Mouse (Mus musculus) embryonic facial prominence, embryonic 15.5 days (tissue): ENCODE data around the gene Ahcyl2. TPM values are rescaled to one million over a fixed set of nuclear protein-coding genes. Genes with fewer than 3 reads are reported as not detected.

Source experiments
- ATAC-seq: fragments of 200-750 bp; cut with Nextera tagmentation; 2 replicates; pipeline ENCODE4 v1.8.0; 2017; ENCODE audit warnings: low read depth, moderate TSS enrichment; ENCODE audit not compliant: insufficient number of reproducible peaks, low FRiP score, low TSS enrichment
- H3K27ac ChIP-seq: fragments of 300-500 bp; sonication (generic); replicated peaks from 2 replicates; pipeline ENCODE4 v1.5.1; 2015; ENCODE audit warnings: mild to moderate bottlenecking, inconsistent platforms
- H3K27me3 ChIP-seq: fragments of 300-500 bp; sonication (generic); 2 replicates; pipeline ENCODE4 v1.6.1; 2015; ENCODE audit warnings: inconsistent platforms
- H3K36me3 ChIP-seq: fragments of 300-500 bp; sonication (generic); 2 replicates; pipeline ENCODE4 v1.6.1; 2015; ENCODE audit warnings: mild to moderate bottlenecking, inconsistent platforms
- H3K4me1 ChIP-seq: fragments of 300-500 bp; sonication (generic); 2 replicates; pipeline ENCODE4 v1.6.1; 2015; ENCODE audit warnings: inconsistent platforms
- H3K4me2 ChIP-seq: fragments of 300-500 bp; sonication (generic); replicated peaks from 2 replicates; pipeline ENCODE4 v1.6.1; 2015; ENCODE audit warnings: mild to moderate bottlenecking, inconsistent platforms
- H3K4me3 ChIP-seq: fragments of 300-500 bp; sonication (generic); replicated peaks from 2 replicates; pipeline ENCODE4 v1.5.1; 2015; ENCODE audit warnings: mild to moderate bottlenecking, inconsistent platforms
- H3K9ac ChIP-seq: fragments of 300-500 bp; sonication (generic); 2 replicates; pipeline ENCODE4 v1.6.1; 2015; ENCODE audit warnings: inconsistent platforms
- H3K9me3 ChIP-seq: fragments of 300-500 bp; sonication (generic); replicated peaks from 2 replicates; pipeline ENCODE4 v1.6.1; 2016; ENCODE audit warnings: inconsistent platforms
- WGBS: fragments of 180-500 bp; shearing (Covaris S2); methylation state at CpG from one replicate; pipeline ENCODE4 v1.1.7; 2015; 5-methylcytosine and 5-hydroxymethylcytosine counted together
- polyA plus RNA-seq: library from polyadenylated mRNA; unstranded; fragments of >200 nt; fragmentation: Nextera tagmentation; extraction: Ambion mirVana; gene quantifications from 2 replicates; pipeline ENCODE4 v1.2.1, GENCODE M21; 2015

The Ahcyl2 gene
- polyA plus RNA-seq, 1 experiment from 2014 or later = 14.2 TPM

DNA sequence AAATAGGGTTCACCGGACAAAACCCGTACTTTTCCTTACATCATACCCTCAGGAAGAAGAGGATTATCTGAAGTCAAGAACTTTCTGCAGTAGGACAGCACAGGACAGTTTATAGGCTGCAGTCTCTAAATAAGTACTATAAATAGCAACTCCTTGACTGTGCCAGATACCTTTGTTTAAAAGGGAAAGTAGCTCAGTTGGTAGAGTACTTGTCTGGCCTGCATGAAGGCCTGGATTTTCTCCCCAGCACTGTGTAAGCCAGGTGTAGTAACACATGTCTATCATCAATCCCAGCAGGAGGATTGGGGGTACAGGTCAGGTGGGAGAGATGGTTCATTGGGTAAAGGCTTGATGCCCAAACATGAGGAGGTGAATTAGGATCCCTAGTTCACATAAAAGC lies 114.1 kb downstream of the Ahcyl2 start:
- 0 out of 2 replicates have a peak, but pooled peaks cover 7% of the 10 kb centered on the region for H3K36me3 ChIP-seq
- WGBS = 75% methylated on average over 2 of the region's 2 CpGs
- H3K27ac ChIP-seq = no peak overlapping the region
- no peaks in the 10 kb centered on the region for H3K27me3 ChIP-seq
- no peak overlapping the region for H3K4me2 ChIP-seq
- no peak for ATAC-seq
- H3K9me3 ChIP-seq = no peaks in the 10 kb centered on the region
- H3K9ac ChIP-seq = no peak overlapping the region
- H3K4me1 ChIP-seq = no peaks in the 10 kb centered on the region
- no peak overlapping the region for H3K4me3 ChIP-seq

- no peaks in the 10 kb centered on the region for H3K9me3 ChIP-seq
- H3K36me3 ChIP-seq = 0 out of 2 replicates have a peak, but pooled peaks cover 7% of the 10 kb centered on the region
- H3K27me3 ChIP-seq = no peaks in the 10 kb centered on the region
- WGBS = 89% methylated on average over 6 of the region's 6 CpGs
- no peak overlapping the region for H3K27ac ChIP-seq
- ATAC-seq = no peak
- H3K4me1 ChIP-seq = no peaks in the 10 kb centered on the region
- H3K4me2 ChIP-seq = no peak overlapping the region
- H3K4me3 ChIP-seq = no peak overlapping the region
- no peak overlapping the region for H3K9ac ChIP-seq
Measured at GRCm38 (mm10) chr6:29882870-29883269, 115.1 kb downstream of the Ahcyl2 start.

DNA sequence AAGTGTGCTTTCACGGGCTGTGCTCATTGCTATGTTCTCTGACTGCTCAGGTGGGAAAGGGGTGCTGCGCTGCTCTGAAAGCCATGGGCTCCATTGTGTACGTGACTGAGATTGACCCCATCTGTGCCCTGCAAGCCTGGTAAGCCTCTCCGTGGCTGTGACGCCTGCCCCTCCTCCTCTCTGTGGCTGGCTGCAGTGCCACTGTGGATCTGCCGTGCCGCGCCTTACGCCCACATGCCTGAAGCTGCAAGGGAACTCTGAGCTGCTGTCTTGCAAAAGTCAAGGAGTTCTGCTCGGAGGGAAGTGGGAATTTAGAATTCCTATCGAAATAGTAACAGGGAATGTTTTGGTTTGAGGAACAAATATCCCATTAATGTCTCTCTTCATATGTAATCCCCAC lies 123.3 kb downstream of the Ahcyl2 start:
- no peak for ATAC-seq
- 0 out of 2 replicates have a peak, but pooled peaks cover 4% of the 10 kb centered on the region for H3K36me3 ChIP-seq
- H3K27ac ChIP-seq = no peak overlapping the region
- no peaks in the 10 kb centered on the region for H3K9me3 ChIP-seq
- H3K4me1 ChIP-seq = no peaks in the 10 kb centered on the region
- no peak overlapping the region for H3K4me2 ChIP-seq
- WGBS = 63% methylated on average over 11 of the region's 11 CpGs
- no peak overlapping the region for H3K4me3 ChIP-seq
- no peaks in the 10 kb centered on the region for H3K27me3 ChIP-seq
- no peak overlapping the region for H3K9ac ChIP-seq

GRCm38 (mm10) chr6:29896976-29897375 lies 129.2 kb downstream of the Ahcyl2 start:
- H3K4me2 ChIP-seq = no peak overlapping the region
- H3K9me3 ChIP-seq = no peaks in the 10 kb centered on the region
- no peaks in the 10 kb centered on the region for H3K4me1 ChIP-seq
- ATAC-seq = no peak
- H3K27me3 ChIP-seq = no peaks in the 10 kb centered on the region
- H3K27ac ChIP-seq = no peak overlapping the region
- no peak overlapping the region for H3K9ac ChIP-seq
- H3K4me3 ChIP-seq = no peak overlapping the region
- 81% methylated on average over 3 of the region's 3 CpGs for WGBS
- H3K36me3 ChIP-seq = peaks cover 11% of the 10 kb centered on the region; the same call in 1 of the 2 replicates

- WGBS = 100% methylated on average over 1 of the region's 1 CpGs
- Histone ChIP-seq H3K4me3 (no peak overlapping the region), H3K27me3 (no peaks in the 10 kb centered on the region), H3K4me1 (no peaks in the 10 kb centered on the region), H3K36me3 (peaks cover 16% of the 10 kb centered on the region; the same call in 1 of the 2 replicates), H3K9ac (no peak overlapping the region), H3K27ac (no peak overlapping the region), H3K4me2 (no peak overlapping the region), H3K9me3 (no peaks in the 10 kb centered on the region)
- no peak for ATAC-seq
Measured at GRCm38 (mm10) chr6:29901450-29901849, 133.6 kb downstream of the Ahcyl2 start.

GRCm38 (mm10) chr6:29902256-29902655 lies 134.4 kb downstream of the Ahcyl2 start:
- Histone ChIP-seq H3K27ac (no peak overlapping the region), H3K27me3 (no peaks in the 10 kb centered on the region), H3K36me3 (peaks cover 13% of the 10 kb centered on the region; the same call in 1 of the 2 replicates), H3K9me3 (no peaks in the 10 kb centered on the region), H3K9ac (no peak overlapping the region), H3K4me3 (no peak overlapping the region), H3K4me1 (no peaks in the 10 kb centered on the region), H3K4me2 (no peak overlapping the region)
- WGBS = 83% methylated on average over 2 of the region's 2 CpGs
- ATAC-seq = no peak

DNA sequence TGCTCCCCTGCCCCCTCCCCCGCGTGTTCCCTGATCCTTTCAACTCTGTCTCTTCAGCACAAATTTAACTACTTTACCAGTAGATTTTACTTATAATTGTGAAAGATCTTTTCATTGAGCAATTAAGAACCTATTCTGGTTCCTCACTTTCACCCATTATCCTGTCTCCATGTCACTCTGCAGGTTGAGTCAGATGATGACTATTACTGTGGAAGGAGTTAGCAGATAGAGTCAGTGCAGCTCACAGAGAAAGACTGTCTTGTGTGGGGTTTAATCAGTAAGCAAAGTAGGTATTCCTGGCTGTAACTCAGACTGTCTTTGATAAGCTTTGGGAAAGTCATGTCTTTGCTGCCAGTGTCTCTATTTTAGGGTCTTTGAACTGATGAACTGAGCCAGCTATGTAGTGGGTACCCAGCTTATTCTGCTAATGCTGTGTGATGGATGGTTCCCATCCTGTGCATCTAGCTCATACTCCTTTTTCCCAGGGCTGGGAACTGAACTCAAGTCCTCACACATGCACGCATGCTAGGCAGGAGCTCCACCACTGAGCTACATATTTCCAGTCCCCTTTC lies 135.6 kb downstream of the Ahcyl2 start:
- peaks cover 13% of the 10 kb centered on the region; the same call in 1 of the 2 replicates for H3K36me3 ChIP-seq
- no peak for ATAC-seq
- no peak overlapping the region for H3K27ac ChIP-seq
- 87% methylated on average over 3 of the region's 3 CpGs for WGBS
- no peaks in the 10 kb centered on the region for H3K27me3 ChIP-seq
- no peak overlapping the region for H3K9ac ChIP-seq
- no peak overlapping the region for H3K4me3 ChIP-seq
- H3K4me2 ChIP-seq = no peak overlapping the region
- no peaks in the 10 kb centered on the region for H3K9me3 ChIP-seq
- no peaks in the 10 kb centered on the region for H3K4me1 ChIP-seq

GRCm38 (mm10) chr6:29904281-29904680 lies 136.5 kb downstream of the Ahcyl2 start:
- H3K4me1 ChIP-seq = no peaks in the 10 kb centered on the region
- WGBS = 66% methylated on average over 3 of the region's 3 CpGs

GRCm38 (mm10) chr6:29910631-29911030 lies 142.8 kb downstream of the Ahcyl2 start:
- peaks cover 19% of the 10 kb centered on the region; the same call in 1 of the 2 replicates for H3K36me3 ChIP-seq
- no peak overlapping the region for H3K4me3 ChIP-seq
- no peak for ATAC-seq
- WGBS = 85% methylated on average over 3 of the region's 3 CpGs
- H3K9me3 ChIP-seq = no peaks in the 10 kb centered on the region
- H3K27me3 ChIP-seq = no peaks in the 10 kb centered on the region
- H3K9ac ChIP-seq = no peak overlapping the region
- H3K4me2 ChIP-seq = no peak overlapping the region
- H3K4me1 ChIP-seq = no peaks in the 10 kb centered on the region
- H3K27ac ChIP-seq = no peak overlapping the region

More at GRCm38 (mm10) chr6:29904281-29904680, 136.5 kb downstream of the Ahcyl2 start:
- H3K4me3 ChIP-seq = no peak overlapping the region
- H3K9me3 ChIP-seq = no peaks in the 10 kb centered on the region
- no peaks in the 10 kb centered on the region for H3K27me3 ChIP-seq
- ATAC-seq = no peak
- no peak overlapping the region for H3K27ac ChIP-seq
- H3K36me3 ChIP-seq = peaks cover 21% of the 10 kb centered on the region; the same call in 1 of the 2 replicates
- H3K4me2 ChIP-seq = no peak overlapping the region
- H3K9ac ChIP-seq = no peak overlapping the region

GRCm38 (mm10) chr6:29913673-29914072 lies 145.9 kb downstream of the Ahcyl2 start:
- Histone ChIP-seq H3K36me3 (peaks cover 12% of the 10 kb centered on the region; the same call in 1 of the 2 replicates), H3K27me3 (peaks cover 6% of the 10 kb centered on the region; the same call in 1 of the 2 replicates), H3K27ac (no peak overlapping the region), H3K4me2 (no peak overlapping the region), H3K4me1 (peaks cover 14% of the 10 kb centered on the region), H3K9me3 (no peaks in the 10 kb centered on the region), H3K9ac (no peak overlapping the region), H3K4me3 (no peak overlapping the region)
- no peak for ATAC-seq
- WGBS = 16% methylated on average over 1 of the region's 1 CpGs

GRCm38 (mm10) chr6:29914136-29914535 lies 146.3 kb downstream of the Ahcyl2 start:
- Histone ChIP-seq H3K4me3 (no peak overlapping the region), H3K9me3 (no peaks in the 10 kb centered on the region), H3K4me1 (peaks cover 14% of the 10 kb centered on the region), H3K36me3 (peaks cover 8% of the 10 kb centered on the region; the same call in 1 of the 2 replicates), H3K27me3 (peaks cover 6% of the 10 kb centered on the region; the same call in 1 of the 2 replicates), H3K9ac (no peak overlapping the region), H3K4me2 (no peak overlapping the region), H3K27ac (no peak overlapping the region)
- no peak for ATAC-seq

GRCm38 (mm10) chr6:29915836-29916235 lies 148.0 kb downstream of the Ahcyl2 start:
- WGBS = 40% methylated on average over 9 of the region's 9 CpGs
- Histone ChIP-seq H3K4me2 (peak overlapping the region; percentile 97; the same call in 1 of the 2 replicates), H3K36me3 (no peaks in the 10 kb centered on the region)

More at GRCm38 (mm10) chr6:29915836-29916235, 148.0 kb downstream of the Ahcyl2 start:
- Histone ChIP-seq H3K4me1 (peaks cover 14% of the 10 kb centered on the region), H3K9me3 (no peaks in the 10 kb centered on the region), H3K27ac (no peak overlapping the region), H3K4me3 (no peak overlapping the region), H3K27me3 (peaks cover 6% of the 10 kb centered on the region; the same call in 1 of the 2 replicates), H3K9ac (no peak overlapping the region)
- ATAC-seq = no peak
